Mouse (Mus musculus) stomach, embryonic 14.5 days (tissue): ENCODE measurements at regions not wholly inside any gene's neighbourhood (a gene's known extent, or its start where the extent isn't known, plus 50 kb on each side); places are given as distances from the start of the nearest gene placed in this dataset.

Experiments used
- ATAC-seq: fragments of 200-750 bp; cut with Nextera tagmentation; 2 replicates; pipeline ENCODE4 v1.8.0; 2017; ENCODE audit warnings: low read depth, moderate TSS enrichment; ENCODE audit not compliant: insufficient number of reproducible peaks, insufficient read depth, low FRiP score
- H3K27ac ChIP-seq: fragments of 300-500 bp; sonication (generic); 2 replicates; pipeline ENCODE4 v1.5.1; 2014; ENCODE audit warnings: mild to moderate bottlenecking, low read length, moderate library complexity, mixed read lengths
- H3K27me3 ChIP-seq: fragments of 300-500 bp; sonication (generic); 2 replicates; pipeline ENCODE4 v1.6.1; 2014; ENCODE audit warnings: low read length, control low read depth, mixed read lengths; ENCODE audit not compliant: control insufficient read depth, insufficient read depth
- H3K36me3 ChIP-seq: fragments of 300-500 bp; sonication (generic); 2 replicates; pipeline ENCODE4 v1.6.1; 2014; ENCODE audit warnings: mild to moderate bottlenecking, control low read depth, low read length, moderate library complexity, mixed read lengths; ENCODE audit not compliant: control insufficient read depth, insufficient read depth
- H3K4me1 ChIP-seq: fragments of 300-500 bp; sonication (generic); 2 replicates; pipeline ENCODE4 v1.6.1; 2014; ENCODE audit warnings: low read length, control low read depth, mixed read lengths; ENCODE audit not compliant: control insufficient read depth, insufficient read depth
- H3K4me2 ChIP-seq: fragments of 300-500 bp; sonication (generic); replicated peaks from 2 replicates; pipeline ENCODE4 v1.6.1; 2014; ENCODE audit warnings: low read depth, low read length, control low read depth
- H3K4me3 ChIP-seq: fragments of 300-500 bp; sonication (generic); 2 replicates; pipeline ENCODE4 v1.5.1; 2014; ENCODE audit warnings: low read depth, low read length, control low read depth
- H3K9ac ChIP-seq: fragments of 300-500 bp; sonication (generic); replicated peaks from 2 replicates; pipeline ENCODE4 v1.6.1; 2014; ENCODE audit warnings: low read depth, mild to moderate bottlenecking, control low read depth, low read length, moderate library complexity, mixed read lengths
- H3K9me3 ChIP-seq: fragments of 300-500 bp; sonication (generic); 2 replicates; pipeline ENCODE4 v1.6.1; 2016; ENCODE audit warnings: low read depth, low read length, control low read depth; ENCODE audit not compliant: control insufficient read depth
- WGBS: fragments of 180-500 bp; shearing (Covaris S2); extraction: QIAGEN DNeasy Blood & Tissue Kit; methylation state at CpG from one replicate; pipeline ENCODE4 v1.1.7; 2014; 5-methylcytosine and 5-hydroxymethylcytosine counted together

GRCm38 (mm10) chr3:38684247-38684991 lies 199.8 kb upstream of the Ankrd50 start:
- no peak overlapping the region for H3K9ac ChIP-seq
- no peak overlapping the region for H3K4me3 ChIP-seq
- H3K9me3 ChIP-seq: no peaks in the 10 kb centered on the region
- H3K36me3 ChIP-seq: no peaks in the 10 kb centered on the region
- no peak overlapping the region for H3K27ac ChIP-seq
- H3K4me1 ChIP-seq: no peaks in the 10 kb centered on the region
- H3K27me3 ChIP-seq: no peaks in the 10 kb centered on the region
- WGBS: 70% methylated on average over 4 of the region's 4 CpGs
- no peak for ATAC-seq
- H3K4me2 ChIP-seq: no peak overlapping the region

DNA sequence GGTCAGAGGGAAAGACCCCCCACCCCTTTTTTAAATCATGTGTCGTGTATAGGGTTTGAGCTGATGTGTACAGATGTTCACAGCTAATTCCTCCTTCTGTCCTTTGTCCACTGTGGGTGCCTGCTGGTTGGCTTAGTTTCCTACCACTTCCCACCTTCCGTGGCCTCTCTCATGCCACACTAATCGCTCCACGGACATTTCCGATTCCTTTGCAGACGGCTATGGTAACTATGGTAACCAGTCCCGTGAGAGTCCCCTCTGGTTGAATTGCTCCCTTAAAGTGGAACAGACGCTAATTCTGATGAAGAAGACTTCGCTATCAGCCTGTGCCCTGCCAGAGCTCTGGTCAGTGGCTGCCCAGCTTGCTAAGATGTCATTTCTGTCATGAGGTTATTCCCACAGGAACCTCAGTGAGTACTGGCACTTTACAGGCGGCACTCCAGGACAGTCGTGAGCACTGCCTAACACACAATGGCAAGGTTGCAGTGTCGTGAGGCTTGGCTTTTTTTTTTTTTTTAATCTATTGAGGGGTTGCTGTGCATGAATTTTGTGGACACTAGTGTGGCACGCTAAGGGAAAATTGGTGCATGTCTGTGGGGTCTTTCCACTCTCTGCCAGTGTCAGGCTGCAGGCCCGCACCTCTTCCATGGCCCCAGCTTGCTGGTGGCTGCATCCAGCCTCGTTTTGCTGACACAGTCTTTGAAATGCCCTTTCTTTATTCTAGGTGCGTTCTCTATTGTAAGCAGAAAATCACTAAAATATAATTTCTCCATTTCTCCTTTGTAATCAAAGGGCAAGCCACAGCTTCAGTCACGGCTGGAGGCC lies 179.2 kb upstream of the Ankrd50 start:
- Histone ChIP-seq H3K36me3 (no peaks in the 10 kb centered on the region), H3K4me1 (no peaks in the 10 kb centered on the region), H3K4me2 (no peak overlapping the region), H3K27ac (no peak overlapping the region), H3K27me3 (no peaks in the 10 kb centered on the region), H3K9me3 (no peaks in the 10 kb centered on the region), H3K9ac (no peak overlapping the region), H3K4me3 (no peak overlapping the region)
- 63% methylated on average over 17 of the region's 17 CpGs for WGBS
- no peak for ATAC-seq

GRCm38 (mm10) chr3:38663023-38663422 lies 178.4 kb upstream of the Ankrd50 start:
- H3K4me3 ChIP-seq: no peak overlapping the region
- no peaks in the 10 kb centered on the region for H3K36me3 ChIP-seq
- no peaks in the 10 kb centered on the region for H3K9me3 ChIP-seq
- no peak overlapping the region for H3K9ac ChIP-seq
- no peak for ATAC-seq
- no peaks in the 10 kb centered on the region for H3K27me3 ChIP-seq
- 68% methylated on average over 5 of the region's 5 CpGs for whole genome bisulfite sequencing
- no peaks in the 10 kb centered on the region for H3K4me1 ChIP-seq
- no peak overlapping the region for H3K27ac ChIP-seq
- H3K4me2 ChIP-seq: no peak overlapping the region

DNA sequence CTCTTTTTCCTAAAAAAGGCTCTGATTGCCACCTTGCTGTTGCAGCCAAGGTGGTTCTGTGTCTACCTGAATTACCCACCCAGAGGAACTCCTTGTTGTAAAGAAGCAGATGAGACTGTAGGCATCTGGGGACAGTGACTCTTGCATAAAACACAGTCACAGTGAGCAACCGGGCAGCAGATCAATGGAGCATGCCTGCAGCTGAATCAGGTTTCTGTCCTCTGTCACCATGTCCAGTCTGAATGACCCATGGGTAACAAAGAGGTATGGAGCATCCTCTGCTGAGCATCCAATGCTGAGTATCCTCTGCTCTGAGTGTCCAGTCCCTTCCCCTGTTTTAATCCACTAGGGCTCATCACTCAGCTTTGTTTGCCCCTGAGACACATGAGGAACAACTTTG lies 172.1 kb upstream of the Ankrd50 start:
- no peaks in the 10 kb centered on the region for H3K9me3 ChIP-seq
- no peaks in the 10 kb centered on the region for H3K27me3 ChIP-seq
- H3K27ac ChIP-seq: no peak overlapping the region
- no peaks in the 10 kb centered on the region for H3K36me3 ChIP-seq
- ATAC-seq: no peak
- H3K9ac ChIP-seq: no peak overlapping the region
- H3K4me2 ChIP-seq: no peak overlapping the region
- H3K4me1 ChIP-seq: no peaks in the 10 kb centered on the region
- WGBS: 77% methylated on average over 1 of the region's 1 CpGs
- H3K4me3 ChIP-seq: no peak overlapping the region

DNA sequence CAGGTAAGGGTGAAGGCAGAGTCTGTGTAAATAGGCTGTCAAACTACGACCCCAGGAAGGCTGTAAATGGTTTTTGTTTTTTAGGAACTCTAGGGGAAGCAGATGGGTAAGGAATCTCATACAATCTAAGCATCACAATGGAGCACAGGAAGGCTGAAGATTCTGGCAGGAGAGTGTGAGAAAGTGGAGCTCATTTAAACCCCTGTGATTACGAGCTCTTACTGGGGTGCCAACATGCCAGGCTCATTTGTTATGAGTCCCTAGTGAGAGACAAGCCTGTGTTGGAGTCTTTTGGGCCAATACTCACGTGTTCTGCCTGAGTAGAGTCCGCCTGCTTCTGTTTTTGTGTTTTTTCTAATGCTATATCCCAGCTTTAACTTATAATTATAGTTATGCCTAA lies 169.3 kb upstream of the Ankrd50 start:
- no peak overlapping the region for H3K27ac ChIP-seq
- no peaks in the 10 kb centered on the region for H3K9me3 ChIP-seq
- H3K27me3 ChIP-seq: no peaks in the 10 kb centered on the region
- ATAC-seq: no peak
- no peaks in the 10 kb centered on the region for H3K4me1 ChIP-seq
- no peaks in the 10 kb centered on the region for H3K36me3 ChIP-seq
- WGBS: 67% methylated on average over 4 of the region's 4 CpGs
- H3K4me2 ChIP-seq: no peak overlapping the region
- no peak overlapping the region for H3K4me3 ChIP-seq
- no peak overlapping the region for H3K9ac ChIP-seq

GRCm38 (mm10) chr3:38652985-38653685 lies 168.5 kb upstream of the Ankrd50 start:
- Histone ChIP-seq H3K9ac (no peak overlapping the region), H3K4me2 (no peak overlapping the region), H3K27me3 (no peaks in the 10 kb centered on the region), H3K27ac (no peak overlapping the region), H3K4me1 (0 out of 2 replicates have a peak, but pooled peaks cover 5% of the 10 kb centered on the region), H3K4me3 (no peak overlapping the region), H3K9me3 (no peaks in the 10 kb centered on the region), H3K36me3 (no peaks in the 10 kb centered on the region)
- 60% methylated on average over 5 of the region's 5 CpGs for WGBS
- ATAC-seq: no peak

DNA sequence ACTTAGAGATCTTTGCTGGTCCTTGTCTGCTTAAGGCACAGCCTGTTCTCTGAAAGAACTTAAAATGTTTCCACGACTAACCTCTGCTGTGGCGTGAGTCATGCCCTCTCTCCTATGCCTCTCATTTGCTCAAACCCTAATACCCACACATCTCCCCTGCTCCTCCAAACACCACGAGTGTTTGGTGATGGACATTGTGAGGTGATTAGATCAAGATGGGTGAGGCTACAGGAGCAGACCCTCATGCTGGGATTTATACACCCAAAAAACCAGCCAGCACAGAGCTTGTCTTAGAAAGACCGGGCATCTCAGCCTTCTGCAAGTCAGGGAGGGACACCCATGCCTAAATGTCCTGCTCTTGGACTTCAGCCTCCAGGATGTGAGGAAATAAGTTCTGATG lies 165.5 kb upstream of the Ankrd50 start:
- WGBS: 72% methylated on average over 4 of the region's 4 CpGs
- no peaks in the 10 kb centered on the region for H3K27me3 ChIP-seq
- no peaks in the 10 kb centered on the region for H3K9me3 ChIP-seq
- no peaks in the 10 kb centered on the region for H3K36me3 ChIP-seq
- H3K27ac ChIP-seq: no peak overlapping the region
- H3K9ac ChIP-seq: no peak overlapping the region
- no peak overlapping the region for H3K4me2 ChIP-seq
- H3K4me3 ChIP-seq: no peak overlapping the region
- no peak for ATAC-seq
- 0 out of 2 replicates have a peak, but pooled peaks cover 5% of the 10 kb centered on the region for H3K4me1 ChIP-seq

- Histone ChIP-seq H3K27me3 (no peaks in the 10 kb centered on the region), H3K27ac (no peak overlapping the region), H3K4me1 (0 out of 2 replicates have a peak, but pooled peaks cover 5% of the 10 kb centered on the region), H3K4me3 (no peak overlapping the region), H3K4me2 (no peak overlapping the region), H3K9me3 (no peaks in the 10 kb centered on the region), H3K36me3 (no peaks in the 10 kb centered on the region), H3K9ac (no peak overlapping the region)
- WGBS: 53% methylated on average over 4 of the region's 4 CpGs
- no peak for ATAC-seq
Observed at GRCm38 (mm10) chr3:38648633-38649032, 164.0 kb upstream of the Ankrd50 start.
